Mouse (Mus musculus) G1E (cell line): ENCODE measurements around the gene Gpr89. TPM values are rescaled to one million over a fixed set of nuclear protein-coding genes. Genes with fewer than 3 reads are reported as not detected.

ENCODE experiments used
- ATAC-seq: 2 replicates; pipeline ENCODE4 v1.8.0; 2016; ENCODE audit warnings: mild to moderate bottlenecking; ENCODE audit not compliant: insufficient number of reproducible peaks, poor library complexity, low FRiP score, severe bottlenecking; ENCODE audit errors: extremely low read depth
- DNase-seq: peaks from one replicate; pipeline ENCODE4 v3.0.0; 2012; ENCODE audit warnings: low spot score
- H3K27me3 ChIP-seq: 2 replicates; pipeline ENCODE4 v1.6.1; 2012; ENCODE audit warnings: mild to moderate bottlenecking, low read length, inconsistent platforms; ENCODE audit not compliant: insufficient read depth
- H3K36me3 ChIP-seq: replicated peaks from 2 replicates; pipeline ENCODE3; 2012; ENCODE audit warnings: mild to moderate bottlenecking, inconsistent platforms
- H3K4me1 ChIP-seq: 2 replicates; pipeline ENCODE4 v1.6.1; 2012; ENCODE audit warnings: low read depth, low read length, inconsistent platforms, mixed read lengths; ENCODE audit not compliant: insufficient read depth
- H3K4me3 ChIP-seq: 2 replicates; pipeline ENCODE4 v1.5.1; 2012; ENCODE audit warnings: low read depth, mild to moderate bottlenecking, inconsistent platforms, low read length, moderate library complexity, mixed read lengths
- H3K9me3 ChIP-seq: replicated peaks from 2 replicates; pipeline ENCODE4 v1.6.1; 2012; ENCODE audit warnings: inconsistent platforms
- CTCF ChIP-seq: IDR thresholded peaks from 2 replicates; pipeline ENCODE4 v1.5.1; 2012; ENCODE audit warnings: low read depth, low read length, inconsistent platforms, mixed read lengths
- GATA1 ChIP-seq: IDR thresholded peaks from 2 replicates; pipeline ENCODE4 v1.6.1; 2012; ENCODE audit warnings: borderline replicate concordance, low read length, inconsistent platforms, mixed read lengths
- GATA2 ChIP-seq: IDR thresholded peaks from 2 replicates; pipeline ENCODE4 v1.6.1; 2012; ENCODE audit warnings: low read depth, low read length, inconsistent platforms, borderline replicate concordance
- POLR2AphosphoS5 ChIP-seq: IDR thresholded peaks from 2 replicates; pipeline ENCODE4 v1.6.1; 2012; ENCODE audit warnings: low read depth, low read length, inconsistent platforms; ENCODE audit not compliant: insufficient replicate concordance
- TAL1 ChIP-seq: conservative IDR thresholded peaks from 2 replicates; pipeline ENCODE4 v1.6.1; 2012; ENCODE audit warnings: low read depth, low read length, inconsistent platforms, mixed read lengths
- polyA plus RNA-seq: library from polyadenylated mRNA; stranded (reverse); fragments of >175 nt; gene quantifications from 2 replicates; pipeline ENCODE4 v1.2.3, GENCODE M21; 2012
- total RNA-seq, 2 experiments: library from RNA; stranded (forward) in 1 of 2; stranded (reverse) in 1 of 2; fragments of 200-1000 nt in 1 of 2; fragments of >200 nt in 1 of 2; fragmentation: Nextera tagmentation in 1 of 2; gene quantifications; 2 replicates each; pipeline ENCODE4 v1.2.3; 2014 to 2017

Gpr89 gene
- total and polyA plus RNA-seq, 3 experiments, result 2.6 to 37.3 (median 26.8) TPM

GRCm38 (mm10) chr3:96860498-96860897, 44.6 kb downstream of the Gpr89 start:
- Histone ChIP-seq H3K36me3 (peaks cover 19% of the 10 kb centered on the region), H3K4me1 (no peaks in the 10 kb centered on the region), H3K4me3 (no peak overlapping the region), H3K27me3 (no peaks in the 10 kb centered on the region), H3K9me3 (no peaks in the 10 kb centered on the region)
- ATAC-seq (no peak), DNase-seq (no peak)
- no peak for TF ChIP-seq POLR2AphosphoS5
- no peak for TF ChIP-seq TAL1
- TF ChIP-seq GATA1, result no peak

GRCm38 (mm10) chr3:96855833-96856232, 49.3 kb downstream of the Gpr89 start:
- Histone ChIP-seq H3K27me3 (peaks cover 4% of the 10 kb centered on the region; the same call in 1 of the 2 replicates), H3K4me3 (no peak overlapping the region), H3K4me1 (peaks cover 6% of the 10 kb centered on the region), H3K9me3 (no peaks in the 10 kb centered on the region), H3K36me3 (peaks cover 17% of the 10 kb centered on the region)
- DNase-seq (no peak), ATAC-seq (no peak)
- no peak for TF ChIP-seq CTCF
- TF ChIP-seq TAL1, result no peak
- TF ChIP-seq POLR2AphosphoS5, result no peak
- TF ChIP-seq GATA2, result no peak
- no peak for TF ChIP-seq GATA1

GRCm38 (mm10) chr3:96854376-96854775, 50.8 kb downstream of the Gpr89 start:
- H3K4me1 ChIP-seq, result peaks cover 6% of the 10 kb centered on the region
- ATAC-seq (no peak), DNase-seq (no peak)
- H3K27me3 ChIP-seq, result peaks cover 8% of the 10 kb centered on the region; the same call in 1 of the 2 replicates
- no peak overlapping the region for H3K4me3 ChIP-seq
- H3K36me3 ChIP-seq, result peaks cover 7% of the 10 kb centered on the region
- no peak for TF ChIP-seq CTCF
- no peak for TF ChIP-seq POLR2AphosphoS5
- TF ChIP-seq TAL1, result no peak
- TF ChIP-seq GATA2, result no peak
- no peak for TF ChIP-seq GATA1
- no peaks in the 10 kb centered on the region for H3K9me3 ChIP-seq

- Histone ChIP-seq H3K9me3 (no peaks in the 10 kb centered on the region), H3K4me1 (peaks cover 9% of the 10 kb centered on the region), H3K27me3 (peaks cover 14% of the 10 kb centered on the region), H3K4me3 (no peak overlapping the region), H3K36me3 (peaks cover under 1% of the 10 kb centered on the region)
- TF ChIP-seq GATA2 (no peak), CTCF (no peak), TAL1 (no peak), GATA1 (no peak), POLR2AphosphoS5 (no peak)
- no peak for DNase-seq
- ATAC-seq, result no peak
These were observed 52.6 kb downstream of the Gpr89 start for GRCm38 (mm10) chr3:96852561-96852960.

GRCm38 (mm10) chr3:96849168-96849727, 55.9 kb downstream of the Gpr89 start:
- ATAC-seq (no peak), DNase-seq (no peak)
- no peak overlapping the region for H3K4me3 ChIP-seq
- H3K36me3 ChIP-seq, result no peaks in the 10 kb centered on the region
- peaks cover 25% of the 10 kb centered on the region for H3K27me3 ChIP-seq
- TF ChIP-seq TAL1, result no peak
- no peak for TF ChIP-seq POLR2AphosphoS5
- no peak for TF ChIP-seq GATA1
- TF ChIP-seq GATA2, result no peak
- no peak for TF ChIP-seq CTCF
- H3K9me3 ChIP-seq, result no peaks in the 10 kb centered on the region
- peaks cover 5% of the 10 kb centered on the region for H3K4me1 ChIP-seq

DNA sequence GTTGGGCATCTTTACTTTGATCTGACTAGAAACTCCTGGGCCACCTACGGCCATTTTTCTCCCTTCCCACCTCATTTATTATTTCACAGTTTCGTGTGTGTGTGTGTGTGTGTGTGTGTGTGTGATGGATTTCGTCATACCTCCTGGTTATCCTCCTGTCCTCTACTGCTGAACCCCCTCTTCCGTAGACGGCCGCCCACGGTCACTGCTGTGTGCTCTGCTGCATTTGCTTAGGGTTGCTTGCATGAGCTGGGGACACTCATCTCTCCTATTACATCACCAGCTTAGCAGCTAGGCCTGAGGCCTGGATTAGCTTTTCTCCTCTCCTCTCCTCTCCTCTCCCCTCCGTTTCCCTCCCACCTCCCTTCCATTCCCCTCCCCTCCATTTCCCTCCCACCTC, 56.7 kb downstream of the Gpr89 start:
- ATAC-seq (no peak), DNase-seq (no peak)
- peaks cover 25% of the 10 kb centered on the region for H3K27me3 ChIP-seq
- no peak for TF ChIP-seq TAL1
- TF ChIP-seq GATA2, result no peak
- TF ChIP-seq POLR2AphosphoS5, result no peak
- no peak for TF ChIP-seq CTCF
- TF ChIP-seq GATA1, result no peak
- no peaks in the 10 kb centered on the region for H3K36me3 ChIP-seq
- no peaks in the 10 kb centered on the region for H3K9me3 ChIP-seq
- H3K4me1 ChIP-seq, result peaks cover 3% of the 10 kb centered on the region; the same call in 1 of the 2 replicates
- H3K4me3 ChIP-seq, result no peak overlapping the region

GRCm38 (mm10) chr3:96847661-96848060, 57.5 kb downstream of the Gpr89 start:
- Histone ChIP-seq H3K4me1 (peaks cover 3% of the 10 kb centered on the region; the same call in 1 of the 2 replicates), H3K27me3 (peaks cover 25% of the 10 kb centered on the region), H3K36me3 (no peaks in the 10 kb centered on the region), H3K9me3 (no peaks in the 10 kb centered on the region), H3K4me3 (no peak overlapping the region)
- no peak for TF ChIP-seq GATA2
- no peak for TF ChIP-seq GATA1
- TF ChIP-seq TAL1, result no peak
- TF ChIP-seq POLR2AphosphoS5, result no peak
- TF ChIP-seq CTCF, result no peak
- ATAC-seq, result no peak
- no peak for DNase-seq
